Mouse (Mus musculus): ENCODE data around the gene S1pr4.

S1pr4 gene

DNA sequence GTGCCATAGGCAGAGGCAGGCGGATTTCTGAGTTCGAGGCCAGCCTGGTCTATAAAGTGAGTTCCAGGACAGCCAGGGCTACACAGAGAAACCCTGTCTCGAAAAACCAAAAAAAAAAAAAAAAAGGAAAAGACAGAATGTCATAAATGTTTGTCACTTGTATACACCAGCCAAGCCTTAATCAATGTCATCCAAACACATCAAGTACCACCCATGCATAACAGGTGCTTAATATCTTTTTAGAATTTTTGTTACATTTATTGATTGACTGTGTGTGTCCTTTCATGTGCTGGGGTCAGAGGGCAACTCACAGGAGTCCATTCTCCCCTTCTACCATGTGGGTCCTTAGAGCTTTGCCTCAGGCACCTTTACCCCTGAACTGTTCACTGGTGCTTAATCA is at the start of gene S1pr4:
Gene S1pr4, minus strand, starts transcription at position 101 of the 400 bp plus-strand sequence.
- no peak for DNase-seq (ENCODE audit: low spot score in 2 of 2)

DNA sequence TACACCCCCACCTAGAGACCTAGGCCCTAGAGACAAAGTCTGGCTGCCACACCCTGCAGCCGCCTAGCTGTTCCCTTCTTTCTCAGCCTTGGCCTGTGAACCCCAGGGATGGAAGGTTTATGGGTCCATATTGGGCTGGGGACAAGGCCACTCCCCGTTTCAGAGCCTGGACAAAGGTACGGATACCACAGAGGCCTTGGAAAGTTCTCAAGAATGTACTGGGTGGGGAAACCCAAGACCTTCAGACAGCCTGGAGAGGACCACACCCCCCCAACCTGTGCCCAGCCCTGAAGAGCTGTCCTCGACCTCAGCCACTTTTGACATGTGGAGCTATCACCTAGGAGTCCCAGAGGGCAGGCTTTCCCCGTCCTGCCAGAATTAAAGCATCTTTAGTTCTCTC is 49.0 kb upstream of the S1pr4 start:
- DNase-seq (ENCODE audit: low spot score in 2 of 2) = no peak

- DNase-seq (ENCODE audit: low spot score in 2 of 2) = no peak
These were observed 47.0 kb upstream of the S1pr4 start for GRCm38 (mm10) chr10:81546788-81547571.

GRCm38 (mm10) chr10:81546332-81546731 is 46.4 kb upstream of the S1pr4 start:
- DNase-seq (ENCODE audit: low spot score in 2 of 2) = no peak

DNA sequence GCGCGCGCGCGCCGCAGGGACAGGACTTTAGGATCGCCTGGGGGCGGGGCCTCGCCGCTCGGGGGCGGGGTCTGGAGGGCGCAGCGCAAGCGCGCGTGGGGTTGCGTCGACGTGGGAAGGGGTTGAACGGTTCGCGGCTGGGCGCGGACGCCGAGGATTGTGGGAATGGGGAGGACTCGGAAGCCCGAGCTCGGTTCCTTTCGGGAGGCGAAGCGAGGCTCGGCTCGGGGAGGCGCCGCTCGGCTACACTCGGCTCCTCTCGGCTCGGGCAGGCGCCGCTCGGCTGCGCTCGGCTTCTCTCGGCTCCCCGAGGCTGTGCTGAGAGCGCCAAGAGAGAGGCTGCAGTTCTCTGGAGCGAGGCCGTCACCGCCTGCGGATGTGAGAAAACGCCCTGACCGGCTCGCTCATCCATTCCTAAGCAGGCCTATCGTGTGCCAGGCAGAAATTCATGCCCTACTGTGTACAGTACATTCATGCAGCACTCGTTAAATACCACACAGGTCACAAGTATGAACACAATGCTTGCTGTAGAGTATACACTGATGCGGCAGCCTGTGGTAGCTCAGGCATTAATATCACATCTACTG is 45.3 kb upstream of the S1pr4 start, which contains the start of gene Gna11:
Gene Gna11, minus strand, starts transcription at position 30 of the 587 bp plus-strand sequence.
- peak; percentile 98 to 99 for DNase-seq (ENCODE audit: low spot score in 2 of 2)

- no peak for DNase-seq (ENCODE audit: low spot score in 2 of 2)
These were observed 44.6 kb upstream of the S1pr4 start for GRCm38 (mm10) chr10:81544296-81545160.

GRCm38 (mm10) chr10:81543633-81544032 is 43.7 kb upstream of the S1pr4 start:
- no peak for DNase-seq (ENCODE audit: low spot score in 2 of 2)

DNA sequence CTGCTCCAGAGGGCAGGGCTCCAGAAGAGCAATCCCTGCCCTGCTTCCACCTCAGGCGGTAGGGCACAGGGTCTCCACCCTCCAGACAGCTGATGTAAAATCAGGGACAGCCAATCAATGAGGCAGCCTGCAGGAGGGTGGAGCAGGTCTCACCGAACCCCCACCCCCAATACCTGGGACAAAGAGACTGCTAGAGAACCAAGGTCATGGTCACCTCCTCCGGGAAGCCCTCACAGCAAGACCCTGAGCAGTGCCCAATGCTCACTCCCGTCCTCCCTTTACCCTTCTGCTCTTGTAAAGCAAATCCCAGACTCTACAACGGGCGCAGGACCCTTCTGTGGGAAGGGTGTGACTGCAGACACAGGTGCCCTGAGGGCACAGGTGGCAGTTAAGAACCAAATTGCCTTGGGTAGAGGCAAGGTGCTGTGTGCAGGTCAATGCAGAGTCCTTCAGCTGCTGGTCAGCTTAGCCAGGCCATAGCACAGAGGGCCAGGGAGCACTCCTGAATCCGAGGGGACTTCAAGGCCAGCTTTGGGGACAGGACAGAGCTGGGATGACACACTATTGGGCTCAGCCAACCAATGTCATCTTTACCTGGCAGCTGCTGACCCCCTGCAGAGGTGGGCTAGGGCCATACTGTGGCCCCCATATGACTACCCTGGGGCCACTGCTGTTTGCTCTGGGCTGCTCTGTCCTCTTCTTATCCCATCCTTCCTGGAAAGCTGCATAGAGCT is 43.0 kb upstream of the S1pr4 start:
- DNase-seq (ENCODE audit: low spot score in 2 of 2) = no peak

DNA sequence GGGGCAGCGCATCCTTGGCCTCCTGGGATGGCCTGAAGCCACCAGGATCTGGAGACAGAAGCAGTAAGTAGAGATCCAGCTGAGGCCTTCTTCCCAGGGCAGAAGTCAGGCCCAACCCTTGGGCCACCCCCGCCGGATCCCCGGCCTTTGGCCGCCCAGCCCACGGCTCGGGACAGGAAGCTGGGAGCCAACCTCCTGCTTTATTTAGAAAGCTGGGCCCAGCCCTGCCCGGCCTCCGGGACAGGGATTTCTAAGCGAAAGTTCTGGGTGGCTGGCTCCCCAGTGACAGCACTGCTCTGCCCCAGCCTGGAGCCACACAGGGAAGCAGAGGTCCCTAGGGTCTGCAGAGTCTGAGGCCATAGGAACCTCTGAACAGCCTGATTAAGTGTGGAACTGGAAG is 41.9 kb upstream of the S1pr4 start:
- no peak for DNase-seq (ENCODE audit: low spot score in 2 of 2)

DNA sequence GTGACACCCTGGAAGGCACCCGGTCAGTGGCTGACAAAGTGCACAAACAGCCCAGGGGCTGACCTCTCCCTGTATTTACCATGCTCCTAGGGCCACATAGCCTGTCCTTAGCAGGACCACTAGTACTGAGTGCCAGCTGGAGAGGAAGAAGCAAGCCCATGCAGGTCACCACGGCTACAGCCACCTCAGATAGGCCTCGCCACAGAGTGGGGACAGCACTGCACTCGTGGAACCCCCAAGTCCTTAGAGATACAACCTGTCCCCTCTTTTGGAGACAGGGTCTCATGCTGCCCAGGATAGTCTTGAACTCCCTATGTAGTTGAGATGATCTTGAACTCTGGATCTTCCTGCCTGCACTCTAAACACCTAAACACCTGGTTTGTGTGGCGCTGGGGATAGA is 41.4 kb upstream of the S1pr4 start:
- no peak for DNase-seq (ENCODE audit: low spot score in 2 of 2)

GRCm38 (mm10) chr10:81538321-81539048 is 38.6 kb upstream of the S1pr4 start:
- peak in 1 of 2 experiments; percentile 49 for DNase-seq (ENCODE audit: low spot score in 2 of 2)

DNA sequence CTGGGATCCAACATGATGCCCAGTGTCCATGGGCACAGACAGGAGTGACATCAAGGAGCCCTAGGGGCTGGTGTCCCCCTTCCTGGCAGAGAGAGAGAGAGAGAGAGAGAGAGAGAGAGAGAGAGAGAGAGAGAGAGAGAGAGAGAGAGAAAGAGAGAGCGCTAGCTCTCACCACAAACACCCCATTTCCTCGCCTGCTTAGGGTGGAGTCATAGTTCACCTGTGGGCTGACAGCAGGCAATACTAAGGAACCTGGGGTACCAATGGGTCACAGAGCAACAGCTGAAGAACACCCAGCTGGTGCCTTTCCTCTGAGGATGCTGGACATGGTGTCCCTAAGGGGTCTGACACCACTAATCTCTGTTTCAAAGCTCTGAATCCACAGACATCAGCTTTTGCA is 37.5 kb upstream of the S1pr4 start:
- no peak for DNase-seq (ENCODE audit: low spot score in 2 of 2)

DNA sequence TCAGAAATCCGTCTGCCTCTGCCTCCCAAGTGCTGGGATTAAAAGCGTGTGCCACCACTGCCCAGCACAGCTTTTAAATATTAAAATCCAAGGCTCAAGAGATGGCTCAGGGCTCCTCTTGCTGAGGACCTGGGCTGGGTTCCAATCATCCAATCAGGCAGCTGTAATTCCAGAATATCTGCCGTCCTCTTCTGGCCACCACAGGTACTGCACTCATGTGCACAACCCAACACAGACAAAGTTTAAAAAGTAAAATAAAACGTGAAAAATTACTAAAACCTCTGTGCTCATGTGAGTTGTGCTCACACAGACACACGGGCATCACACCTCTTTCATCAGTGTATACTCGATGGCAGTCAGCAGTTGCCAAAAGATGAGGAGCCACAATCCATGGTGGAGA is 36.8 kb upstream of the S1pr4 start:
- DNase-seq (ENCODE audit: low spot score in 2 of 2) = no peak

GRCm38 (mm10) chr10:81534826-81535225 is 34.9 kb upstream of the S1pr4 start:
- DNase-seq (ENCODE audit: low spot score in 2 of 2) = no peak

DNA sequence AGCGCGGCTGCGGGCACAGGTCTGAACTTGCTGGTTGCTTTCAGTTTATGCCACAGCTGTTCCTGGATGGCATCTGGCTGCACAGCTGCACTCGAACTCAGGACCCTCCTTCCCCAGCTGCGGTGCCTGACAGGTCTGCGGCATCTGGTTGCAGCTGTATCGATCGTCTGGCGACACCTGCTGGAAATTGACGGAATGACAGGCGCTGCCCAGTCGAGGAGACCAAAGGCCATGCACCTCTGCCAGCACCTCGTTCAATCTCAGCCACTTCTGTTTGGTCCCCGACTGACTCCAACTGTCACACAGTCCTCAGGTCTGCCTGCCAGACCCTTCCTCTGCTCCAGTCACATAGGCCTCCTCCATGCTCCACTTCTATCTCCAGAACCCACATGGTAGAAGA is 26.8 kb upstream of the S1pr4 start:
- DNase-seq (ENCODE audit: low spot score in 2 of 2) = peak; percentile 79 to 88

DNA sequence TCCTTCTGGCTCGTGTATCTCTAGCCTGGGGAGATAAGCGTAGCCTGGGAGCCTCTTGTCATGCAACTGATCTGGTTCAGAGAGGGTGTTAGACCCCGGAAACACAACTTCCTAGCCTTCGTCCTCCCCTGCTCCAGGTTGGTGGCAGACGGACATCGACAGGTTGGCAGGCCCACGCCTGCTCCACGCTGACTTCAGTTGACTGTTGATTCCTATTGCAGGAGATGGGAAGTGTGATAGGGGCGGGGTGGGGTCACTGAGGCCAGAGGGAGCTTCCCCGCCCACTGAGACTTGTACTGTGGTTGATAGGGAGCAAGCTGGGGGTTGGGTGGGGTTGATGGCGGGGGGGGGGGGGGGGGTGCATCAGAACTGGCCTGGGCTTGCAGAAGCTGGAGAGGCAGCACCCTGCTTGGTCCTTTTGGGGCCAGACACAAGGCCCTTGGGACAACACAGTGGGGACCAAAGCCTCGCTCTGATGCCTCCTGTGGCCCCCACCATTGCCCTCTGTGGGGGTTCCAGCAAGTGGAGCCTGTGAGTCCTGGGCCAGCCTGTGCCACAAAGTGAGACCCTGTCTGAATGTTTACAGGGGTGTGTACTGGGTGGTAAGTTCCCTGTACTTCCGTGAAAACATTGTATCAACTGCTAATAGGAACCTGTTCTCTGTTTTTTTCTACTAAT is 25.2 kb upstream of the S1pr4 start:
- no peak for DNase-seq (ENCODE audit: low spot score in 2 of 2)

DNA sequence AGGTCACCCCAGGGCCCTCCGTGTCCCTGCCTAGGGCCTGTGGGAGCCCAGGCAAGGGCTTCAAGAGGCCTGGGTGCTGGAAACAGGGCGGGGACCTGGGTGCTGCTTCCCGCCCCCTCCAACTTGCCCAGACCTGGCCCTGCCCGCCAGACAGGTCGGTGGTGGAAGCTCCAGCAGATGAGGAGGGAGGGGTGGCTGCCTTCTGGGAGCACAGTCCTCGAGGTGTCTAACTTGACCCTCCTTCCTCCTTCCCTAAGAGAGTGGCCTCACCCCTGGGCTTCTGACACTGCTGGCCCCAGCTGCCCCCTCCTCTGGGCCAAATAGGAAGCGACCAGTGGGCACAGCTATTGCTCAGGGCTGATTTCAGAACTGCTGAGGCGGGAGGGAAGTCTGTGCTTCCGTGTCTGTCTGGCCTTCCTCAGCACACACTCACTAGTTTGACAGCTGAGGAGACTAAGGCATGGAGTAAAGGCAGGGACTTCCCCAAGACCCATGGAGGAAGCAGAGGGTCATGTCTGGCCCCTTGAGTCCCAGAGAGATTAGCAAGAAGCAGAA is 24.2 kb upstream of the S1pr4 start, which contains the start of gene Gna15:
Gene Gna15, minus strand, starts transcription at position 175 of the 555 bp plus-strand sequence.
- peak in 1 of 2 experiments; percentile 22 for DNase-seq (ENCODE audit: low spot score in 2 of 2)

- DNase-seq (ENCODE audit: low spot score in 2 of 2) = no peak
These were observed 23.6 kb upstream of the S1pr4 start for GRCm38 (mm10) chr10:81523570-81523969.

- DNase-seq (ENCODE audit: low spot score in 2 of 2) = no peak
These were observed 23.2 kb upstream of the S1pr4 start for GRCm38 (mm10) chr10:81523142-81523541.

- no peak for DNase-seq (ENCODE audit: low spot score in 2 of 2)
These were observed 20.0 kb upstream of the S1pr4 start for GRCm38 (mm10) chr10:81519978-81520365.
